Mouse (Mus musculus) heart, adult 10 weeks (tissue): ENCODE results near the gene Shox2. TPM values are rescaled to one million over a fixed set of nuclear protein-coding genes. Genes with fewer than 3 reads are reported as not detected.

Source experiments
- polyA plus RNA-seq: library from polyadenylated mRNA; stranded (reverse); fragments of 350-450 nt; fragmentation: Illumina TruSeq; extraction: RNeasy Lipid Tissue Mini Kit (QIAGEN cat#74804); gene quantifications from one replicate; pipeline ENCODE4 v1.2.3, GENCODE M21; 2014; ENCODE audit warnings: low read depth, low replicate concordance

Gene Shox2
- 2.6 TPM for polyA plus RNA-seq

GRCm38 (mm10) chr3:66981706-66982105 lies at the start of gene Shox2:
Gene Shox2, minus strand, starts transcription at chr3:66981771.

GRCm38 (mm10) chr3:66981101-66981661 lies 390 bp downstream of the Shox2 start, which contains the start of gene Rsrc1:
Gene Rsrc1, plus strand, starts transcription at chr3:66981390.

Other genes with a start within 250 kb of the Shox2 start
- gene Rsrc1, start 381 bp downstream of the Shox2 start, polyA plus RNA-seq, result 11.7 TPM